Mouse (Mus musculus): Measurements from ENCODE around the gene Spin2g. TPM values are rescaled to one million over a fixed set of nuclear protein-coding genes. Genes with fewer than 3 reads are reported as not detected.
"Not testable (repeated sequence)": the region's sequence is repeated elsewhere in the genome, so short reads cannot be mapped to it uniquely, and the experiment has no call there.

Gene Spin2g
- not detected for polyA plus RNA-seq (2012; fragmentation: generic; extraction: Trizol)

DNA sequence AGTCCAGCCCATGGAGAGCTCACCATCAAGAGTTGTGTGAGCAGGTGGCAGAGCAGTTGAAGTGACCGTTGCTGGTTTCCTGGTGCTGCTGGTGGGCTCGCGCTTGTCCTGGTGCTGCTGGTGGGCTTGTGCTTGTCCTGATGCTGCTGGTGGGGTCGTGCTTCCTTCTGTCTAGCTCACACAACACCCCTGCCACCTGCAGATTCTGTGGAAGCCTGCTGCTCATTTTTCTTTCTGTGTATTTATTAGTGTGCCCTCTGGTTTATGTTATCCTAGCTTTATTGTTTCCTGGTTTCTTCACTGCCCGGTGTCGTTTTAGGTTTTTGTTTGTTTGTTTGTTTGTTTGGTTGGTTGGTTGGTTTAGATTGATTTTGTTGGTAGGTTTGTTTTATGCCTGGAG, at the start of gene Spin2g:
TSS of gene Spin2g (minus strand) at position 101 of the 400 bp plus-strand sequence.
- not testable (repeated sequence) for H3K4me3 ChIP-seq; H3K4me2 ChIP-seq (ENCODE audit: low read depth); H3K36me3 ChIP-seq (ENCODE audit: control insufficient read depth, insufficient read depth); H3K27me3 ChIP-seq (ENCODE audit: control insufficient read depth, insufficient read depth, insufficient read length); H3K79me2 ChIP-seq (ENCODE audit: control insufficient read depth, insufficient read depth); H3ac ChIP-seq (ENCODE audit: control insufficient read depth, insufficient read length)

Other genes with a start within 250 kb of the Spin2g start
- gene Btbd35f9, start 77.2 kb downstream of the Spin2g start, polyA plus RNA-seq (2012; fragmentation: generic; extraction: Trizol), result not detected
- gene Btbd35f8, start 211.8 kb upstream of the Spin2g start, polyA plus RNA-seq (2012; fragmentation: generic; extraction: Trizol), result not detected

All from myocyte (in vitro differentiated cells).